Mouse (Mus musculus) MEL (cell line): ENCODE data around the gene Cetn3. TPM values are rescaled to one million over a fixed set of nuclear protein-coding genes. Genes with fewer than 3 reads are reported as not detected.

Experiments used
- DNase-seq: peaks from one replicate; pipeline ENCODE4 v3.0.0; 2011; ENCODE audit warnings: low read depth, low spot score
- H3K27ac ChIP-seq: 2 replicates; pipeline ENCODE4 v1.5.1; 2012; ENCODE audit warnings: low read depth, mild to moderate bottlenecking, control low read depth, low read length, moderate library complexity; ENCODE audit not compliant: control insufficient read depth
- H3K27me3 ChIP-seq, 2 experiments: fragments of 150-350 bp in 1 of 2; sonication (generic) in 1 of 2; 2 replicates each; pipeline ENCODE4 v1.6.1; 2012; ENCODE audit warnings: low read length in 2 of 2, mild to moderate bottlenecking in 2 of 2, improper control_type of control experiment in 1 of 2, moderate library complexity in 1 of 2; ENCODE audit not compliant: insufficient read depth in 2 of 2, control insufficient read depth in 1 of 2
- H3K36me3 ChIP-seq, 2 experiments: 2 replicates each; pipeline ENCODE4 v1.6.1; 2012 to 2014; ENCODE audit warnings: low read length in 2 of 2, improper control_type of control experiment in 1 of 2, inconsistent platforms in 1 of 2, mild to moderate bottlenecking in 1 of 2; ENCODE audit not compliant: insufficient read depth in 2 of 2, control insufficient read depth in 1 of 2
- H3K4me1 ChIP-seq, 2 experiments: fragments of 150-350 bp in 1 of 2; sonication (generic) in 1 of 2; 2 replicates each; pipeline ENCODE4 v1.6.1; 2012; ENCODE audit warnings: low read length in 2 of 2, improper control_type of control experiment in 1 of 2, mild to moderate bottlenecking in 1 of 2; ENCODE audit not compliant: insufficient read depth in 2 of 2, control insufficient read depth in 1 of 2
- H3K4me3 ChIP-seq, 2 experiments: fragments of 150-350 bp in 1 of 2; sonication (generic) in 1 of 2; 2 replicates each; pipeline ENCODE4 v1.5.1; 2012; ENCODE audit warnings: low read depth in 2 of 2, low read length in 2 of 2, mild to moderate bottlenecking in 2 of 2, moderate library complexity in 2 of 2, control low read depth in 1 of 2, improper control_type of control experiment in 1 of 2; ENCODE audit not compliant: control insufficient read depth in 1 of 2, insufficient read depth in 1 of 2
- H3K79me2 ChIP-seq: 2 replicates; pipeline ENCODE4 v1.6.1; 2012; ENCODE audit warnings: mild to moderate bottlenecking, low read length, moderate library complexity; ENCODE audit not compliant: control insufficient read depth, poor library complexity, insufficient read depth
- H3K9ac ChIP-seq: 2 replicates; pipeline ENCODE4 v1.6.1; 2012; ENCODE audit warnings: low read depth, mild to moderate bottlenecking, control low read depth, low read length, moderate library complexity; ENCODE audit not compliant: control insufficient read depth, poor library complexity, severe bottlenecking
- H3K9me3 ChIP-seq: fragments of 150-350 bp; sonication (generic); replicated peaks from 2 replicates; pipeline ENCODE4 v1.6.1; 2012; ENCODE audit warnings: mild to moderate bottlenecking, low read length, improper control_type of control experiment, moderate library complexity; ENCODE audit not compliant: insufficient read depth
- E2F4 ChIP-seq: IDR thresholded peaks from 2 replicates; pipeline ENCODE4 v1.6.1; 2011; ENCODE audit warnings: low read depth, low read length, improper control_type of control experiment, borderline replicate concordance
- JUND ChIP-seq: IDR thresholded peaks from 2 replicates; pipeline ENCODE4 v1.6.1; 2011; ENCODE audit warnings: low read depth, mild to moderate bottlenecking, improper control_type of control experiment, low read length
- MAZ ChIP-seq: IDR thresholded peaks from 2 replicates; pipeline ENCODE4 v1.6.1; 2012; ENCODE audit warnings: low read depth, mild to moderate bottlenecking, inconsistent platforms, low read length, improper control_type of control experiment
- MYB ChIP-seq: IDR thresholded peaks from 2 replicates; pipeline ENCODE4 v1.6.1; 2011; ENCODE audit warnings: mild to moderate bottlenecking, low read depth, low read length, improper control_type of control experiment
- NELFE ChIP-seq: IDR thresholded peaks from 2 replicates; pipeline ENCODE4 v1.6.1; 2011; ENCODE audit warnings: low read depth, low read length, improper control_type of control experiment
- POLR2AphosphoS5 ChIP-seq: IDR thresholded peaks from 2 replicates; pipeline ENCODE4 v1.6.1; 2012; ENCODE audit warnings: low read depth, borderline replicate concordance, mild to moderate bottlenecking, inconsistent platforms, low read length, moderate library complexity, mixed read lengths
- TCF12 ChIP-seq: IDR thresholded peaks from 2 replicates; pipeline ENCODE4 v1.6.1; 2014; ENCODE audit warnings: low read depth, mild to moderate bottlenecking, inconsistent platforms, low read length, improper control_type of control experiment, moderate library complexity
- USF2 ChIP-seq, 2 experiments: IDR thresholded peaks; 2 replicates each; pipeline ENCODE4 v1.6.1; 2011 to 2012; ENCODE audit warnings: improper control_type of control experiment in 2 of 2, low read length in 2 of 2, borderline replicate concordance in 1 of 2, inconsistent platforms in 1 of 2, low read depth in 1 of 2, mild to moderate bottlenecking in 1 of 2; ENCODE audit not compliant: insufficient read depth in 1 of 2
- polyA plus RNA-seq, 2 experiments: library from polyadenylated mRNA; stranded (reverse) in 1 of 2; unstranded in 1 of 2; fragments of >175 nt in 1 of 2; fragments of >200 nt in 1 of 2; gene quantifications; 2 replicates each; pipeline versions ENCODE4 v1.2.1 to v1.2.4; 2012; ENCODE audit warnings: low replicate concordance in 2 of 2, low read depth in 1 of 2; ENCODE audit not compliant: insufficient read length in 2 of 2, insufficient read depth in 1 of 2, missing spikeins in 1 of 2
- total RNA-seq: library from RNA; depleted of rRNA; stranded (reverse); fragments of 300-350 nt; gene quantifications from 2 replicates; pipeline ENCODE4 v1.2.3, GENCODE M21; 2012

Cetn3 gene
- total and polyA plus RNA-seq, 3 experiments: 70.2 to 101 TPM; not detected in 1

DNA sequence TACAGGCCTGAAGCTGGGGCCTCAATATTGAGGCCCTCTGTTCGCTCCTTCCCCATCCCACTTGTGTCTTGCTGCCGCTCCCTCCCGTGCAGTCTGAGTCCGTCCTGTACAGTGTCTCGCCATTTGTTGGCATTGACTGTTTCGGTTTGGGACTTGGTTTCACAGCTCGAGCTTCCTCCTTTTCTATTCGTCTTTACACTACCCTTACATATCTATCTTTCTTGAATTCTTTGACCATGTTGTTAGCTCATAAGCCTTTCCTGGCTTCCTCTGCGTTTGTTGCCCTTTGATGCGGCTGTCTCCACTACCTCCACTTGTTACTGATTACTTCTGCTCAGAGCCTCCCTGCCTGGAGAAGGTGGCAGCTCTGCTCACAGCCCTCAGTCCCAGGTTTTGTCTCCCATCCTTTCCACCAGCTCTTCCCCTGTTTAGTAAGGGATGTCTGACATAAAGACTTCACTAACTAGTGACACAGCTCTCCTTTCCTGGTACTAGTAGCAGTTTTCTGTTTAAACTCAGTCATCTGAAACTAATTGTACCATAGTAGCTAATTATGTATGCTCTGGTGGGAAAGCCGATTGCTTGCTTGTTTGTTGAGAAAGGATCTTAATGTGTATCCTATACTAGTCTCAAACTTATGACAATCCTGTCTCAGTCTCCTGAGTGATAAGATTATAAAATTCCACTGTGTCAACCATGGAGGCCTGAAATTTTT lies 3.0 kb downstream of the Cetn3 start:
- Histone ChIP-seq H3K9me3 (no peaks in the 10 kb centered on the region), H3K27ac (no peak overlapping the region), H3K36me3 (peaks cover 4 to 13% of the 10 kb centered on the region in 2 experiments; a peak in 3 of 4 replicates), H3K27me3 (no peaks in the 10 kb centered on the region), H3K4me3 (no peak overlapping the region), H3K4me1 (peaks cover 0 to 5% of the 10 kb centered on the region in 2 experiments; a peak in 2 of 4 replicates), H3K9ac (no peak overlapping the region), H3K79me2 (peaks cover 14% of the 10 kb centered on the region)
- TF ChIP-seq JUND: no peak
- no peak for DNase-seq

GRCm38 (mm10) chr13:81790160-81790559 lies 7.3 kb downstream of the Cetn3 start:
- peaks cover 4% of the 10 kb centered on the region; the same call in 1 of the 2 replicates for H3K79me2 ChIP-seq
- peaks cover 0 to 6% of the 10 kb centered on the region in 2 experiments; a peak in 2 of 4 replicates for H3K4me1 ChIP-seq
- no peak overlapping the region for H3K4me3 ChIP-seq
- H3K27me3 ChIP-seq: no peaks in the 10 kb centered on the region
- TF ChIP-seq MAZ: no peak
- no peak for TF ChIP-seq POLR2AphosphoS5
- TF ChIP-seq NELFE: no peak
- no peak for TF ChIP-seq USF2 (IDR thresholded peaks at IDR 0.05; ENCODE audit: borderline replicate concordance in 1 of 2, insufficient read depth in 1 of 2, low read depth in 1 of 2, low read length in 2 of 2)
- TF ChIP-seq E2F4: no peak
- TF ChIP-seq, all 39 proteins: peak for 0
- Histone ChIP-seq H3K36me3 (peaks cover 6 to 10% of the 10 kb centered on the region in 2 experiments), H3K9me3 (no peaks in the 10 kb centered on the region), H3K27ac (no peak overlapping the region), H3K9ac (no peak overlapping the region)
- DNase-seq: no peak

DNA sequence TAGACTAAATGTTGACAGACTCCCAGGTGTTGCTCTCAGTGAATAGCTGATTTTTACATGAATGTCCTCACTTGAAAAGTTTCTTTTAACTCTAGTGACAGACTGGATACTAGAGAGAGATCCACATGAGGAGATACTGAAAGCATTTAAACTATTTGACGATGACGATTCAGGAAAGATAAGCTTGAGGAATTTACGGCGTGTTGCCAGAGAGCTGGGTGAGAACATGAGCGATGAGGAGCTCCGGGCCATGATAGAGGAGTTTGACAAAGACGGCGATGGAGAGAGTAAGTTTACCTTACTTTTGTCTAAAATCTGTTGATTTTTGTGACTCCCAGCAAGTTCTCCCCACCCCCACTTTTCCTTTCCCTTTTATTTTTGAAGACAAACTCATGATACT lies 9.0 kb downstream of the Cetn3 start:
- no peak for TF ChIP-seq MYB
- TF ChIP-seq TCF12: no peak
- TF ChIP-seq, all 39 proteins: peak for 0
- Histone ChIP-seq H3K9me3 (no peaks in the 10 kb centered on the region), H3K79me2 (no peaks in the 10 kb centered on the region; the same call in 1 of the 2 replicates), H3K27ac (no peak overlapping the region), H3K4me1 (peaks cover 0 to 6% of the 10 kb centered on the region in 2 experiments; a peak in 2 of 4 replicates), H3K27me3 (no peaks in the 10 kb centered on the region), H3K9ac (no peak overlapping the region), H3K36me3 (peaks cover 6 to 8% of the 10 kb centered on the region in 2 experiments), H3K4me3 (no peak overlapping the region)
- no peak for DNase-seq
